ENCODE assay signal across 8 mouse cellular contexts in the genomic region with DNA sequence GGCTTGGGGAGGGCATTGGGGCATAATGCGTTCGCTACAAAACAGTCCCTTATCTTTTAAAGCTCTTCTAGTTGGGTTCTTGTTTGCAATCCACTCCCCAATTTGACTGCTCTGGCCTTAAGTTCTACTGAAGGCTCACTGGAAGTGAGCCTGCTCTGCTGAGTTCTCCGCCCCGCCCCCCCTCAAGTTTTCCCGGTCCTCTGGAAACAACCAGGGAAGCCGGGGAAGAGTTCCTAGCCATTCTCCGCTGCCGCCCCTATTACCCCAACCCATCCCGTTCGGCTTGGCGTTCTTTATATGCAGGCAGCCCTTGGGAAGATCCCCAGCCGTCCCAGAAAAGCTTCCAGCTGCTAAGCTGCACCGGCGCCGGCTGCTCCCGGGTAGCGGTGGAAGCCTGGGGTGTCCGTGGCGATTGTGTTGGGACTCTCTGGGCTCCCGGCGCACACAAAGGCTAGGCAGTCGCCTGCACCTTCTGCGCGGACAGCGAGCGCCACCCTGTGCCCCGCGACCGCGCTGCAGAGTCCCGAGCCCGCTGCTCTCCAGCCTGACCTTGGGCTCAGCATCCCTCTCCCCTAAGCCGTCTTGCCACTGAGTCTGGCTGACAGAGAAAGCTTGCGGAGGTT. TPM values are rescaled to one million over a fixed set of nuclear protein-coding genes. Genes with fewer than 3 reads are reported as not detected.
DNase-seq lines count a peak whose midpoint lies in the region; ATAC-seq and TF ChIP-seq lines count a peak whose summit lies in the region.

No protein-coding gene starts in this region.

- peak overlapping the region; percentile 73 for H3K4me2 ChIP-seq in midbrain, embryonic 15.5 days

- no peaks in the 10 kb centered on the region for H3K9me3 ChIP-seq in midbrain, embryonic 15.5 days

- no peaks in the 10 kb centered on the region for H3K36me3 ChIP-seq in midbrain, embryonic 15.5 days (replicated peaks)
- no peaks in the 10 kb centered on the region for H3K36me3 ChIP-seq in testis, adult 2 months (ENCODE audit: control insufficient read depth, insufficient read depth, low read length)

- WGBS in midbrain, embryonic 15.5 days = under 1% methylated on average over 34 of the region's 34 CpGs

- peak overlapping the region; percentile 39; the same call in 1 of the 2 replicates for H3K9ac ChIP-seq in midbrain, embryonic 15.5 days

- peak; percentile 22 for DNase-seq in ovary, adult 18-20 months (ENCODE audit: low spot score)
- no peak for DNase-seq in ovary, postnatal 10 days (ENCODE audit: low spot score)
- DNase-seq in cerebellum, postnatal 10 days = peak; percentile 83 to 87
- peak; percentile 35 to 56 for DNase-seq in heart, adult 18-20 months
- DNase-seq in kidney, adult 18-20 months = peak; percentile 67
- peak; percentile 61 for DNase-seq in liver

- peak; percentile 46; the same call in 1 of the 2 replicates for TF ChIP-seq CTCF in testis, adult 2 months (IDR thresholded peaks at IDR 0.05; ENCODE audit: control insufficient read depth, insufficient read depth, insufficient replicate concordance, low read depth, low read length)

- H3K4me1 ChIP-seq in midbrain, embryonic 15.5 days = peaks cover 12% of the 10 kb centered on the region
- H3K4me1 ChIP-seq in testis, adult 2 months (ENCODE audit: control insufficient read depth, insufficient read depth, low read length) = peaks cover 7% of the 10 kb centered on the region

- H3K4me3 ChIP-seq in midbrain, embryonic 15.5 days = peak overlapping the region; percentile 45
- peak overlapping the region; percentile 35; the same call in 1 of the 2 replicates for H3K4me3 ChIP-seq in testis, adult 2 months (ENCODE audit: control insufficient read depth, low read depth, low read length)

- TF ChIP-seq POLR2A in testis, adult 2 months (IDR thresholded peaks at IDR 0.05; ENCODE audit: control insufficient read depth, low read depth, low read length) = no peak

- peak; percentile 99 for ATAC-seq in midbrain, embryonic 15.5 days (replicated peaks)

- peak overlapping the region; percentile 27; the same call in 1 of the 2 replicates for H3K27ac ChIP-seq in midbrain, embryonic 15.5 days
- no peak overlapping the region for H3K27ac ChIP-seq in testis, adult 2 months (ENCODE audit: control insufficient read depth, insufficient read depth, low read depth, low read length)

- H3K27me3 ChIP-seq in midbrain, embryonic 15.5 days (replicated peaks) = peaks cover 51% of the 10 kb centered on the region
- H3K27me3 ChIP-seq in testis, adult 2 months (ENCODE audit: control insufficient read depth, insufficient read depth, low read length) = peaks cover 2% of the 10 kb centered on the region

RNA-seq across cellular contexts. Expression of gene Sp8, which starts 8.8 kb away (rescaled TPM):
- total RNA-seq in heart, adult 18-20 months (2021) = not detected
- 2.8 and 3.5 TPM in 2 replicates for polyA plus RNA-seq in midbrain, embryonic 15.5 days (2015; fragmentation: Nextera tagmentation; extraction: Ambion mirVana)
- not detected in 2 replicates for polyA plus RNA-seq in testis, adult 2 months (2012; rRNA removed)
